ENCODE assay signal across 14 mouse cellular contexts in genomic region chr2:77503674-77504351, GRCm38 (mm10).
A peak's percentile ranks its signal among the peaks of the same experiment; 100 is the strongest.
DNase-seq lines count a peak whose midpoint lies in the region; ATAC-seq and TF ChIP-seq lines count a peak whose summit lies in the region.
"Had no signal": no experiment of that assay in that cellular context is flagged by ENCODE, and none has a peak within 500 bp of the region (broad histone marks: within the 10 kb centered on the region; RNA-seq: fewer than 3 reads in every experiment).

No protein-coding gene starts in this region.

- ATAC-seq in liver, embryonic 11.5 days (replicated peaks; ENCODE audit: low FRiP score): no peak
- ATAC-seq in stomach, embryonic 16.5 days (ENCODE audit: insufficient read depth, low FRiP score): peak; percentile 33; the same call in 1 of the 2 replicates
- ATAC-seq: inflammation-experienced regulatory T-cells, adult 6 months had no signal

- H3K36me3 ChIP-seq in liver, adult 2 months (ENCODE audit: control insufficient read depth, insufficient read depth, low read length): peaks cover 14% of the 10 kb centered on the region
- no peaks in the 10 kb centered on the region for H3K36me3 ChIP-seq in liver, embryonic 11.5 days (ENCODE audit: control insufficient read depth, insufficient read depth, low read length)
- no peaks in the 10 kb centered on the region for H3K36me3 ChIP-seq in stomach, embryonic 16.5 days (ENCODE audit: control insufficient read depth, insufficient read depth, low read length)
- H3K36me3 ChIP-seq: embryonic facial prominence, embryonic 10.5 days had no signal

- H3K9me3 ChIP-seq in liver, embryonic 11.5 days (ENCODE audit: control insufficient read depth, low read length): no peaks in the 10 kb centered on the region
- no peaks in the 10 kb centered on the region for H3K9me3 ChIP-seq in stomach, embryonic 16.5 days (replicated peaks; ENCODE audit: control insufficient read depth, low read length)
- H3K9me3 ChIP-seq: embryonic facial prominence, embryonic 10.5 days had no signal

- H3K4me3 ChIP-seq in liver, adult 2 months (ENCODE audit: insufficient read depth, low read depth, low read length): no peak overlapping the region
- H3K4me3 ChIP-seq in liver, embryonic 11.5 days (ENCODE audit: low read depth, low read length): no peak overlapping the region
- no peak overlapping the region for H3K4me3 ChIP-seq in cerebellum, adult 2 months (replicated peaks; ENCODE audit: insufficient read depth, low read depth, low read length)
- H3K4me3 ChIP-seq in stomach, embryonic 16.5 days (replicated peaks; ENCODE audit: low read length): no peak overlapping the region
- H3K4me3 ChIP-seq: embryonic facial prominence, embryonic 10.5 days; heart, adult 2 months; megakaryocyte, embryonic 14.5 days had no signal

- TF ChIP-seq CTCF in liver, adult 2 months (IDR thresholded peaks at IDR 0.05; ENCODE audit: low read depth, low read length): no peak
- no peak for TF ChIP-seq CTCF in cerebellum, adult 2 months (IDR thresholded peaks at IDR 0.05; ENCODE audit: borderline replicate concordance, insufficient read depth, low read depth, low read length)

- peaks cover 6% of the 10 kb centered on the region for H3K79me2 ChIP-seq in liver, adult 2 months (ENCODE audit: control insufficient read depth, insufficient read depth, low read length)

- peak; percentile 100 for DNase-seq in liver, adult 2 months (ENCODE audit: extremely low read depth, low read depth, low spot score)
- no peak for DNase-seq in liver, embryonic 11.5 days (ENCODE audit: low spot score)
- DNase-seq in cerebellum, adult 2 months: peak; percentile 63 to 82
- DNase-seq in cerebellum, postnatal 25 days: peak; percentile 61 to 72
- DNase-seq in adrenal gland, adult 2 months: no peak
- DNase-seq in gastrocnemius, postnatal 25 days: no peak
- DNase-seq: heart, adult 2 months; lung, adult 18-20 months; right cerebral cortex, adult 18-20 months; thymus, postnatal 25 days had no signal

- no peak for TF ChIP-seq POLR2A in liver, adult 2 months (IDR thresholded peaks at IDR 0.05; ENCODE audit: extremely low read depth, insufficient read depth, low read length)
- no peak for TF ChIP-seq POLR2A in cerebellum, adult 2 months (IDR thresholded peaks at IDR 0.05; ENCODE audit: borderline replicate concordance, insufficient read depth, low read length)

- peaks cover 22% of the 10 kb centered on the region for H3K4me1 ChIP-seq in liver, adult 2 months (ENCODE audit: control insufficient read depth, insufficient read depth, low read length)
- H3K4me1 ChIP-seq in liver, embryonic 11.5 days (replicated peaks; ENCODE audit: control insufficient read depth, insufficient read depth, low read length): peaks cover 9% of the 10 kb centered on the region
- H3K4me1 ChIP-seq in cerebellum, adult 2 months (ENCODE audit: control insufficient read depth, insufficient read depth, low read length): peaks cover 10% of the 10 kb centered on the region; the same call in 1 of the 2 replicates
- H3K4me1 ChIP-seq in stomach, embryonic 16.5 days (ENCODE audit: control insufficient read depth, insufficient read depth, low read length): peaks cover 14% of the 10 kb centered on the region; the same call in 1 of the 2 replicates
- H3K4me1 ChIP-seq: megakaryocyte, embryonic 14.5 days had no signal

- no peaks in the 10 kb centered on the region for H3K27me3 ChIP-seq in liver, adult 2 months (ENCODE audit: control insufficient read depth, insufficient read depth, low read length)
- no peaks in the 10 kb centered on the region for H3K27me3 ChIP-seq in liver, embryonic 11.5 days (replicated peaks; ENCODE audit: control insufficient read depth, insufficient read depth, low read length)
- H3K27me3 ChIP-seq in cerebellum, adult 2 months (ENCODE audit: control insufficient read depth, insufficient read depth, low read length): no peaks in the 10 kb centered on the region
- no peaks in the 10 kb centered on the region for H3K27me3 ChIP-seq in stomach, embryonic 16.5 days (ENCODE audit: control insufficient read depth, insufficient read depth, low read length)
- H3K27me3 ChIP-seq: megakaryocyte, embryonic 14.5 days had no signal

- H3K9ac ChIP-seq in liver, adult 2 months (ENCODE audit: low read depth, low read length): no peak overlapping the region
- no peak overlapping the region for H3K9ac ChIP-seq in liver, embryonic 11.5 days (ENCODE audit: low read depth, low read length)
- no peak overlapping the region for H3K9ac ChIP-seq in stomach, embryonic 16.5 days (ENCODE audit: low read length)

- 26% methylated on average over 6 of the region's 6 CpGs for WGBS in liver, adult 2 months
- WGBS in liver, embryonic 11.5 days: 91% methylated on average over 6 of the region's 6 CpGs
- WGBS in cerebellum, adult 2 months: 21% methylated on average over 6 of the region's 6 CpGs
- WGBS in stomach, embryonic 16.5 days: 76% methylated on average over 6 of the region's 6 CpGs

- no peak overlapping the region for H3K4me2 ChIP-seq in liver, embryonic 11.5 days
- no peak overlapping the region for H3K4me2 ChIP-seq in stomach, embryonic 16.5 days (ENCODE audit: low read depth, low read length)

- peak overlapping the region; percentile 35 for H3K27ac ChIP-seq in liver, adult 2 months (replicated peaks; ENCODE audit: insufficient read depth, low read depth, low read length)
- H3K27ac ChIP-seq in liver, embryonic 11.5 days (ENCODE audit: low read depth, low read length): no peak overlapping the region
- no peak overlapping the region for H3K27ac ChIP-seq in cerebellum, adult 2 months (ENCODE audit: insufficient read depth, low read length)
- peak overlapping the region; percentile 44 for H3K27ac ChIP-seq in stomach, embryonic 16.5 days (ENCODE audit: low read length)
- H3K27ac ChIP-seq: embryonic facial prominence, embryonic 10.5 days; heart, adult 2 months had no signal

Comparison
In these comparisons a context has a peak if more than half of its experiments do, and no peak if none do; other contexts are left out.
1. DNase-seq: peak in liver, adult 2 months (single experiment), cerebellum, adult 2 months (2 of 2) and cerebellum, postnatal 25 days (2 of 2); none in liver, embryonic 11.5 days (single experiment), adrenal gland, adult 2 months (single experiment) and gastrocnemius, postnatal 25 days (single experiment).
2. H3K27ac ChIP-seq: peak in liver, adult 2 months (single experiment) and stomach, embryonic 16.5 days (single experiment); none in liver, embryonic 11.5 days (single experiment) and cerebellum, adult 2 months (single experiment).